Mouse (Mus musculus) limb, embryonic 15.5 days (tissue): ENCODE results near the gene Hdac7. TPM values are rescaled to one million over a fixed set of nuclear protein-coding genes. Genes with fewer than 3 reads are reported as not detected.
A peak's percentile ranks its signal among the peaks of the same experiment; 100 is the strongest.

Experiments
- ATAC-seq: fragments of 200-750 bp; cut with Nextera tagmentation; 2 replicates; pipeline ENCODE4 v1.8.0; 2017; ENCODE audit warnings: low read depth, moderate TSS enrichment; ENCODE audit not compliant: insufficient number of reproducible peaks, low FRiP score, low TSS enrichment
- H3K27ac ChIP-seq: fragments of 300-500 bp; sonication (generic); 2 replicates; pipeline ENCODE4 v1.5.1; 2015; ENCODE audit warnings: moderate library complexity, mild to moderate bottlenecking, inconsistent platforms
- H3K27me3 ChIP-seq: fragments of 300-500 bp; sonication (generic); 2 replicates; pipeline ENCODE4 v1.6.1; 2015; ENCODE audit warnings: inconsistent platforms
- H3K36me3 ChIP-seq: fragments of 300-500 bp; sonication (generic); 2 replicates; pipeline ENCODE4 v1.6.1; 2015; ENCODE audit warnings: inconsistent platforms
- H3K4me1 ChIP-seq: fragments of 300-500 bp; sonication (generic); 2 replicates; pipeline ENCODE4 v1.6.1; 2015; ENCODE audit warnings: inconsistent platforms
- H3K4me2 ChIP-seq: fragments of 300-500 bp; sonication (generic); 2 replicates; pipeline ENCODE4 v1.6.1; 2015; ENCODE audit warnings: mild to moderate bottlenecking, inconsistent platforms
- H3K4me3 ChIP-seq: fragments of 300-500 bp; sonication (generic); 2 replicates; pipeline ENCODE4 v1.5.1; 2015; ENCODE audit warnings: mild to moderate bottlenecking, inconsistent platforms
- H3K9ac ChIP-seq: fragments of 300-500 bp; sonication (generic); 2 replicates; pipeline ENCODE4 v1.6.1; 2015; ENCODE audit warnings: inconsistent platforms
- H3K9me3 ChIP-seq: fragments of 300-500 bp; sonication (generic); 2 replicates; pipeline ENCODE4 v1.6.1; 2016; ENCODE audit warnings: inconsistent platforms
- WGBS: fragments of 180-500 bp; shearing (Covaris S2); methylation state at CpG from one replicate; pipeline ENCODE4 v1.1.7; 2015; 5-methylcytosine and 5-hydroxymethylcytosine counted together
- polyA plus RNA-seq: library from polyadenylated mRNA; unstranded; fragments of >200 nt; fragmentation: Nextera tagmentation; extraction: Ambion mirVana; gene quantifications from 2 replicates; pipeline ENCODE4 v1.2.1, GENCODE M21; 2015

Gene Hdac7
- polyA plus RNA-seq, 1 experiment from 2014 or later, result 34.1 TPM

- 53% methylated on average over 6 of the region's 6 CpGs for WGBS
- Histone ChIP-seq H3K4me2 (no peak overlapping the region), H3K4me3 (no peak overlapping the region), H3K27ac (peak overlapping the region; percentile 63), H3K9me3 (no peaks in the 10 kb centered on the region), H3K4me1 (peaks cover 68% of the 10 kb centered on the region), H3K9ac (no peak overlapping the region), H3K36me3 (peaks cover 6% of the 10 kb centered on the region; the same call in 1 of the 2 replicates), H3K27me3 (no peaks in the 10 kb centered on the region)
- no peak for ATAC-seq
Measured at GRCm38 (mm10) chr15:97821983-97822363, 22.3 kb downstream of the Hdac7 start.

- H3K4me3 ChIP-seq, result no peak overlapping the region
- H3K36me3 ChIP-seq, result peaks cover 5% of the 10 kb centered on the region; the same call in 1 of the 2 replicates
- peak overlapping the region; percentile 63 for H3K27ac ChIP-seq
- WGBS, result 40% methylated on average over 10 of the region's 10 CpGs
- H3K4me1 ChIP-seq, result peaks cover 63% of the 10 kb centered on the region
- no peaks in the 10 kb centered on the region for H3K27me3 ChIP-seq
- no peak overlapping the region for H3K9ac ChIP-seq
- H3K4me2 ChIP-seq, result no peak overlapping the region
- H3K9me3 ChIP-seq, result no peaks in the 10 kb centered on the region
- ATAC-seq, result 0 out of 2 replicates have a peak, but pooled peaks have one; percentile 12
Measured at GRCm38 (mm10) chr15:97821321-97821982, 22.9 kb downstream of the Hdac7 start.

GRCm38 (mm10) chr15:97819937-97820336, 24.4 kb downstream of the Hdac7 start:
- Histone ChIP-seq H3K4me1 (peaks cover 52% of the 10 kb centered on the region), H3K4me3 (no peak overlapping the region)

GRCm38 (mm10) chr15:97816199-97816994, 27.9 kb downstream of the Hdac7 start:
- Histone ChIP-seq H3K36me3 (peaks cover 4% of the 10 kb centered on the region; the same call in 1 of the 2 replicates), H3K4me3 (no peak overlapping the region), H3K9ac (no peak overlapping the region), H3K4me2 (no peak overlapping the region), H3K9me3 (no peaks in the 10 kb centered on the region), H3K27ac (no peak overlapping the region), H3K27me3 (no peaks in the 10 kb centered on the region), H3K4me1 (peaks cover 51% of the 10 kb centered on the region)
- WGBS, result 90% methylated on average over 16 of the region's 17 CpGs
- no peak for ATAC-seq

More at GRCm38 (mm10) chr15:97819937-97820336, 24.4 kb downstream of the Hdac7 start:
- no peaks in the 10 kb centered on the region for H3K27me3 ChIP-seq
- H3K4me2 ChIP-seq, result no peak overlapping the region
- WGBS, result 78% methylated on average over 9 of the region's 9 CpGs
- H3K9me3 ChIP-seq, result no peaks in the 10 kb centered on the region
- peaks cover 4% of the 10 kb centered on the region; the same call in 1 of the 2 replicates for H3K36me3 ChIP-seq
- no peak overlapping the region for H3K27ac ChIP-seq
- no peak for ATAC-seq
- no peak overlapping the region for H3K9ac ChIP-seq

GRCm38 (mm10) chr15:97815254-97815653, 29.0 kb downstream of the Hdac7 start:
- peaks cover 10% of the 10 kb centered on the region; the same call in 1 of the 2 replicates for H3K36me3 ChIP-seq
- no peaks in the 10 kb centered on the region for H3K27me3 ChIP-seq
- no peaks in the 10 kb centered on the region for H3K9me3 ChIP-seq
- no peak overlapping the region for H3K4me2 ChIP-seq
- no peak for ATAC-seq
- 93% methylated on average over 4 of the region's 4 CpGs for WGBS
- peaks cover 45% of the 10 kb centered on the region for H3K4me1 ChIP-seq
- H3K4me3 ChIP-seq, result no peak overlapping the region
- H3K9ac ChIP-seq, result no peak overlapping the region
- H3K27ac ChIP-seq, result no peak overlapping the region

- WGBS, result 43% methylated on average over 5 of the region's 5 CpGs
- no peak for ATAC-seq
- Histone ChIP-seq H3K27ac (0 out of 2 replicates have a peak overlapping the region, but pooled peaks have one; percentile 43), H3K27me3 (no peaks in the 10 kb centered on the region), H3K9ac (no peak overlapping the region), H3K4me1 (peaks cover 43% of the 10 kb centered on the region), H3K4me3 (no peak overlapping the region), H3K9me3 (no peaks in the 10 kb centered on the region), H3K36me3 (peaks cover 16% of the 10 kb centered on the region; the same call in 1 of the 2 replicates), H3K4me2 (no peak overlapping the region)
Measured at GRCm38 (mm10) chr15:97814703-97815102, 29.6 kb downstream of the Hdac7 start.

GRCm38 (mm10) chr15:97813452-97814204, 30.7 kb downstream of the Hdac7 start:
- H3K4me3 ChIP-seq, result no peak overlapping the region
- peaks cover 43% of the 10 kb centered on the region for H3K4me1 ChIP-seq
- no peak overlapping the region for H3K4me2 ChIP-seq
- no peaks in the 10 kb centered on the region for H3K27me3 ChIP-seq
- no peaks in the 10 kb centered on the region for H3K9me3 ChIP-seq
- no peak for ATAC-seq
- peak overlapping the region; percentile 54 for H3K27ac ChIP-seq
- H3K9ac ChIP-seq, result no peak overlapping the region
- peaks cover 26% of the 10 kb centered on the region for H3K36me3 ChIP-seq
- 57% methylated on average over 21 of the region's 21 CpGs for WGBS

- H3K4me3 ChIP-seq, result no peak overlapping the region
- peaks cover 43% of the 10 kb centered on the region for H3K4me1 ChIP-seq
- no peak overlapping the region for H3K9ac ChIP-seq
- H3K36me3 ChIP-seq, result peaks cover 34% of the 10 kb centered on the region
- no peak overlapping the region for H3K4me2 ChIP-seq
- 70% methylated on average over 7 of the region's 7 CpGs for WGBS
- ATAC-seq, result no peak
- H3K9me3 ChIP-seq, result no peaks in the 10 kb centered on the region
- no peaks in the 10 kb centered on the region for H3K27me3 ChIP-seq
- peak overlapping the region; percentile 68 for H3K27ac ChIP-seq
Measured at GRCm38 (mm10) chr15:97812875-97813274, 31.4 kb downstream of the Hdac7 start.

- Histone ChIP-seq H3K4me1 (peaks cover 43% of the 10 kb centered on the region), H3K27ac (peak overlapping the region; percentile 68), H3K4me2 (no peak overlapping the region), H3K9me3 (no peaks in the 10 kb centered on the region), H3K9ac (no peak overlapping the region), H3K36me3 (peaks cover 41% of the 10 kb centered on the region), H3K27me3 (no peaks in the 10 kb centered on the region), H3K4me3 (no peak overlapping the region)
- no peak for ATAC-seq
- WGBS, result 56% methylated on average over 6 of the region's 6 CpGs
Measured at GRCm38 (mm10) chr15:97812126-97812525, 32.2 kb downstream of the Hdac7 start.

GRCm38 (mm10) chr15:97811307-97811706, 33.0 kb downstream of the Hdac7 start:
- WGBS, result 86% methylated on average over 9 of the region's 9 CpGs

GRCm38 (mm10) chr15:97810399-97810798, 33.9 kb downstream of the Hdac7 start:
- no peak overlapping the region for H3K4me3 ChIP-seq
- H3K27me3 ChIP-seq, result no peaks in the 10 kb centered on the region
- 92% methylated on average over 5 of the region's 5 CpGs for WGBS
- H3K36me3 ChIP-seq, result peaks cover 53% of the 10 kb centered on the region
- H3K9me3 ChIP-seq, result no peaks in the 10 kb centered on the region
- H3K4me1 ChIP-seq, result peaks cover 43% of the 10 kb centered on the region
- ATAC-seq, result no peak
- no peak overlapping the region for H3K4me2 ChIP-seq
- no peak overlapping the region for H3K27ac ChIP-seq
- H3K9ac ChIP-seq, result no peak overlapping the region

More at GRCm38 (mm10) chr15:97811307-97811706, 33.0 kb downstream of the Hdac7 start:
- 0 out of 2 replicates have a peak overlapping the region, but pooled peaks have one; percentile 68 for H3K27ac ChIP-seq
- peaks cover 50% of the 10 kb centered on the region for H3K36me3 ChIP-seq
- no peak for ATAC-seq
- no peak overlapping the region for H3K9ac ChIP-seq
- no peak overlapping the region for H3K4me3 ChIP-seq
- H3K27me3 ChIP-seq, result no peaks in the 10 kb centered on the region
- H3K9me3 ChIP-seq, result no peaks in the 10 kb centered on the region
- no peak overlapping the region for H3K4me2 ChIP-seq
- H3K4me1 ChIP-seq, result peaks cover 43% of the 10 kb centered on the region
